Mouse (Mus musculus) liver, adult 2 months (tissue): ENCODE data around the gene Rb1. TPM values are rescaled to one million over a fixed set of nuclear protein-coding genes. Genes with fewer than 3 reads are reported as not detected.

Experiments used
- DNase-seq: peaks from one replicate; pipeline ENCODE4 v3.0.0-alpha.2; 2011; ENCODE audit warnings: low read depth, low spot score; ENCODE audit errors: extremely low read depth
- H3K27ac ChIP-seq: fragments of 200-500 bp; replicated peaks from 2 replicates; pipeline ENCODE4 v1.5.1; 2012; ENCODE audit warnings: low read depth, mild to moderate bottlenecking, control low read depth, inconsistent platforms, low read length; ENCODE audit not compliant: insufficient read depth
- H3K27me3 ChIP-seq: fragments of 200-500 bp; 2 replicates; pipeline ENCODE4 v1.6.1; 2012; ENCODE audit warnings: mild to moderate bottlenecking, moderate library complexity, low read length, inconsistent platforms; ENCODE audit not compliant: control insufficient read depth, insufficient read depth
- H3K36me3 ChIP-seq: fragments of 200-500 bp; 2 replicates; pipeline ENCODE4 v1.6.1; 2012; ENCODE audit warnings: low read length, inconsistent platforms; ENCODE audit not compliant: control insufficient read depth, insufficient read depth
- H3K4me1 ChIP-seq: fragments of 200-500 bp; 2 replicates; pipeline ENCODE4 v1.6.1; 2011; ENCODE audit warnings: low read length; ENCODE audit not compliant: control insufficient read depth, insufficient read depth
- H3K4me3 ChIP-seq: fragments of 200-500 bp; 2 replicates; pipeline ENCODE4 v1.5.1; 2011; ENCODE audit warnings: low read depth, mild to moderate bottlenecking, control low read depth, low read length, moderate library complexity; ENCODE audit not compliant: insufficient read depth
- H3K79me2 ChIP-seq: fragments of 200-500 bp; 2 replicates; pipeline ENCODE4 v1.6.1; 2012; ENCODE audit warnings: inconsistent platforms, mild to moderate bottlenecking, low read length, moderate library complexity; ENCODE audit not compliant: control insufficient read depth, insufficient read depth
- H3K9ac ChIP-seq: fragments of 200-500 bp; 2 replicates; pipeline ENCODE4 v1.6.1; 2012; ENCODE audit warnings: low read depth, mild to moderate bottlenecking, control low read depth, inconsistent platforms, low read length
- CTCF ChIP-seq: fragments of 200-500 bp; IDR thresholded peaks from 2 replicates; pipeline ENCODE4 v1.5.1; 2011; ENCODE audit warnings: low read depth, low read length, control low read depth
- POLR2A ChIP-seq: fragments of 200-500 bp; IDR thresholded peaks from 2 replicates; pipeline ENCODE4 v1.6.1; 2011; ENCODE audit warnings: low read length, control low read depth; ENCODE audit not compliant: insufficient read depth; ENCODE audit errors: extremely low read depth
- WGBS: fragments of 180-500 bp; shearing (Covaris S2); methylation state at CpG from one replicate; pipeline ENCODE4 v1.1.7; 2018; 5-methylcytosine and 5-hydroxymethylcytosine counted together
- polyA plus RNA-seq: library from polyadenylated mRNA; depleted of rRNA; stranded (reverse); fragments of >200 nt; gene quantifications from 2 replicates; pipeline ENCODE4 v1.2.3, GENCODE M21; 2012
- total RNA-seq: library from RNA; depleted of rRNA; stranded (reverse); fragments of >200 nt; gene quantifications from 2 replicates; pipeline ENCODE4 v1.2.3, GENCODE M21; 2014

The Rb1 gene
- total and polyA plus RNA-seq, 2 experiments = 1.1 to 7.0 TPM

GRCm38 (mm10) chr14:73257348-73257747, 68.3 kb downstream of the Rb1 start:
- no peak overlapping the region for H3K27ac ChIP-seq
- no peaks in the 10 kb centered on the region; the same call in 1 of the 2 replicates for H3K79me2 ChIP-seq
- no peaks in the 10 kb centered on the region for H3K27me3 ChIP-seq
- peaks cover 21% of the 10 kb centered on the region for H3K4me1 ChIP-seq
- no peak overlapping the region for H3K9ac ChIP-seq
- no peak for TF ChIP-seq POLR2A
- no peak for TF ChIP-seq CTCF
- H3K4me3 ChIP-seq = no peak overlapping the region
- peak; percentile 32 for DNase-seq
- WGBS = 61% methylated on average over 7 of the region's 7 CpGs
- H3K36me3 ChIP-seq = no peaks in the 10 kb centered on the region

- Histone ChIP-seq H3K4me3 (no peak overlapping the region), H3K4me1 (peaks cover 26% of the 10 kb centered on the region), H3K9ac (peak overlapping the region; percentile 52; the same call in 1 of the 2 replicates), H3K27ac (peak overlapping the region; percentile 53), H3K27me3 (no peaks in the 10 kb centered on the region), H3K36me3 (no peaks in the 10 kb centered on the region), H3K79me2 (no peaks in the 10 kb centered on the region; the same call in 1 of the 2 replicates)
- DNase-seq = peak; percentile 51
- WGBS = 42% methylated on average over 3 of the region's 3 CpGs
- TF ChIP-seq POLR2A = no peak
- TF ChIP-seq CTCF = no peak
Measured at GRCm38 (mm10) chr14:73255426-73255970, 70.1 kb downstream of the Rb1 start.

- Histone ChIP-seq H3K27ac (peak overlapping the region; percentile 59), H3K36me3 (no peaks in the 10 kb centered on the region), H3K79me2 (no peaks in the 10 kb centered on the region; the same call in 1 of the 2 replicates), H3K9ac (peak overlapping the region; percentile 18; the same call in 1 of the 2 replicates), H3K27me3 (no peaks in the 10 kb centered on the region), H3K4me1 (peaks cover 28% of the 10 kb centered on the region), H3K4me3 (no peak overlapping the region)
- DNase-seq = peak; percentile 45
- 49% methylated on average over 4 of the region's 4 CpGs for WGBS
- peak; percentile 7; the same call in 1 of the 2 replicates for TF ChIP-seq CTCF
- no peak for TF ChIP-seq POLR2A
Measured at GRCm38 (mm10) chr14:73254412-73254811, 71.2 kb downstream of the Rb1 start.

- peak; percentile 94 for DNase-seq
- H3K9ac ChIP-seq = no peak overlapping the region
- no peak for TF ChIP-seq POLR2A
- TF ChIP-seq CTCF = no peak
- H3K4me1 ChIP-seq = peaks cover 28% of the 10 kb centered on the region
- no peak overlapping the region for H3K4me3 ChIP-seq
- H3K36me3 ChIP-seq = no peaks in the 10 kb centered on the region
- peak overlapping the region; percentile 69 for H3K27ac ChIP-seq
- 15% methylated on average over 6 of the region's 6 CpGs for WGBS
- H3K27me3 ChIP-seq = no peaks in the 10 kb centered on the region
- no peaks in the 10 kb centered on the region; the same call in 1 of the 2 replicates for H3K79me2 ChIP-seq
Measured at GRCm38 (mm10) chr14:73253453-73254251, 72.0 kb downstream of the Rb1 start.

GRCm38 (mm10) chr14:73252276-73252675, 73.3 kb downstream of the Rb1 start:
- H3K27me3 ChIP-seq = no peaks in the 10 kb centered on the region
- TF ChIP-seq CTCF = no peak
- no peak for TF ChIP-seq POLR2A
- H3K27ac ChIP-seq = peak overlapping the region; percentile 69
- peaks cover 20% of the 10 kb centered on the region for H3K4me1 ChIP-seq
- H3K79me2 ChIP-seq = no peaks in the 10 kb centered on the region; the same call in 1 of the 2 replicates
- H3K36me3 ChIP-seq = no peaks in the 10 kb centered on the region
- H3K4me3 ChIP-seq = no peak overlapping the region
- DNase-seq = no peak
- no peak overlapping the region for H3K9ac ChIP-seq
- WGBS = 84% methylated on average over 2 of the region's 2 CpGs

- H3K27ac ChIP-seq = 0 out of 2 replicates have a peak overlapping the region, but pooled peaks have one; percentile 10
- H3K79me2 ChIP-seq = no peaks in the 10 kb centered on the region
Measured at GRCm38 (mm10) chr14:73250056-73250455, 75.6 kb downstream of the Rb1 start.

More at GRCm38 (mm10) chr14:73250056-73250455, 75.6 kb downstream of the Rb1 start:
- H3K9ac ChIP-seq = no peak overlapping the region
- no peak overlapping the region for H3K4me3 ChIP-seq
- WGBS = 31% methylated on average over 2 of the region's 2 CpGs
- TF ChIP-seq CTCF (no peak), POLR2A (no peak)
- H3K27me3 ChIP-seq = no peaks in the 10 kb centered on the region
- no peaks in the 10 kb centered on the region for H3K36me3 ChIP-seq
- peaks cover 17% of the 10 kb centered on the region for H3K4me1 ChIP-seq
- peak; percentile 67 for DNase-seq
